28 mouse cellular contexts compared by ENCODE assay signal in the genomic region with DNA sequence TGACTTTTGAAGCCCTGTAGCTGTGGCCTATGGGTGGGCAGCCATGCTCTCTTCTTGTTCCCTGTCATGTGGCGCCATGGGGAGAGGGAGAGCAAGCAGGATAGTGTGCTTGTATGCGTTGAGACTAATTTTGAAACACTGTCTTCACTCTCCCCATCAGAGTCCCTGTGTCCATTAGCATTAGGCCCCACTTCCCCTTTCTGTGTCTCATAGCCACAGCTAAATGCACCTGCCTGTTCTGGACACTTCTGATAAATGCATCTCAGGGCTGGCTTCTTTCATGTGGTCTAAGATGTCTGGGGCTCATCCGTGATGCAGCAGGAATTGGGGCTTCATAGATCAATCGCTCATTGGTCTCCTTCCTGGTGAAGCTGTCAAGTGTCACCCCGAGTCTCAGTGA.
DNase-seq lines count a peak whose midpoint lies in the region; ATAC-seq and TF ChIP-seq lines count a peak whose summit lies in the region.
"Had no signal": no experiment of that assay in that cellular context is flagged by ENCODE, and none has a peak within 500 bp of the region (broad histone marks: within the 10 kb centered on the region; RNA-seq: fewer than 3 reads in every experiment).

No protein-coding gene starts in this region.

- no peak for ATAC-seq in hindbrain, embryonic 16.5 days
- ATAC-seq in midbrain, embryonic 14.5 days (ENCODE audit: low FRiP score, low TSS enrichment), result no peak
- ATAC-seq in midbrain, postnatal 0 days (ENCODE audit: low FRiP score), result no peak
- ATAC-seq in common myeloid progenitor, adult 5-6 weeks (replicated peaks; ENCODE audit: low read depth, poor library complexity, severe bottlenecking), result peak; percentile 85
- ATAC-seq in megakaryocyte progenitor cell, adult 5-6 weeks (replicated peaks; ENCODE audit: poor library complexity), result peak; percentile 70
- ATAC-seq: inflammation-experienced regulatory T-cells, adult 6 months; lung, postnatal 0 days had no signal

- DNase-seq in hindbrain, embryonic 10.5 days (ENCODE audit: low spot score), result no peak
- DNase-seq in midbrain, embryonic 14.5 days, result peak; percentile 11
- DNase-seq in midbrain, postnatal 0 days (ENCODE audit: low spot score), result no peak
- DNase-seq in urinary bladder, postnatal 4 days (ENCODE audit: low spot score in 2 of 2), result no peak
- no peak for DNase-seq in kidney, adult 2 months
- DNase-seq: adrenal gland, adult 2 months; adrenal gland, postnatal 36 days; cerebellum, adult 2 months; cerebellum, postnatal 14 days; gastrocnemius, postnatal 25 days; heart, adult 18-20 months; heart, postnatal 36 days; kidney, adult 11 months; kidney, postnatal 36 days; liver, embryonic 13.5 days; lung, adult 18-20 months; lung, postnatal 4 days; spleen, adult 18-20 months; thymus, adult 2 months had no signal

- peak overlapping the region; percentile 87 for H3K27ac ChIP-seq in hindbrain, embryonic 10.5 days
- no peak overlapping the region for H3K27ac ChIP-seq in hindbrain, embryonic 16.5 days (ENCODE audit: low read depth, low read length)
- H3K27ac ChIP-seq in midbrain, embryonic 14.5 days (replicated peaks; ENCODE audit: low read depth, low read length), result no peak overlapping the region
- H3K27ac ChIP-seq in midbrain, postnatal 0 days (ENCODE audit: low read depth, low read length), result no peak overlapping the region
- no peak overlapping the region for H3K27ac ChIP-seq in kidney, adult 2 months (ENCODE audit: insufficient read depth, low read depth, low read length)
- H3K27ac ChIP-seq: kidney, embryonic 15.5 days; limb, embryonic 10.5 days; limb, embryonic 15.5 days; liver, embryonic 13.5 days had no signal

- H3K4me2 ChIP-seq in hindbrain, embryonic 16.5 days (ENCODE audit: low read length), result no peak overlapping the region
- no peak overlapping the region for H3K4me2 ChIP-seq in midbrain, embryonic 14.5 days (ENCODE audit: low read length)
- no peak overlapping the region for H3K4me2 ChIP-seq in midbrain, postnatal 0 days (ENCODE audit: low read depth, low read length, poor library complexity, severe bottlenecking)
- H3K4me2 ChIP-seq: heart, embryonic 11.5 days; kidney, embryonic 15.5 days; limb, embryonic 15.5 days; liver, embryonic 13.5 days had no signal

- no peak overlapping the region for H3K9ac ChIP-seq in hindbrain, embryonic 16.5 days (ENCODE audit: low read depth, low read length)
- H3K9ac ChIP-seq in midbrain, embryonic 14.5 days (replicated peaks; ENCODE audit: low read length), result no peak overlapping the region
- H3K9ac ChIP-seq in midbrain, postnatal 0 days (replicated peaks; ENCODE audit: low read length, poor library complexity, severe bottlenecking), result no peak overlapping the region
- H3K9ac ChIP-seq: kidney, embryonic 15.5 days; limb, embryonic 15.5 days; liver, embryonic 13.5 days had no signal

- H3K4me3 ChIP-seq in hindbrain, embryonic 10.5 days, result no peak overlapping the region
- no peak overlapping the region for H3K4me3 ChIP-seq in hindbrain, embryonic 16.5 days (ENCODE audit: low read length)
- no peak overlapping the region for H3K4me3 ChIP-seq in midbrain, embryonic 14.5 days (replicated peaks; ENCODE audit: low read depth, low read length)
- H3K4me3 ChIP-seq in midbrain, postnatal 0 days (ENCODE audit: low read depth, low read length), result no peak overlapping the region
- no peak overlapping the region for H3K4me3 ChIP-seq in kidney, adult 2 months (ENCODE audit: insufficient read depth, low read depth, low read length)
- H3K4me3 ChIP-seq: kidney, embryonic 15.5 days; limb, embryonic 10.5 days; limb, embryonic 15.5 days; liver, embryonic 13.5 days had no signal

- TF ChIP-seq CTCF in midbrain, postnatal 0 days (IDR thresholded peaks at IDR 0.05), result no peak
- TF ChIP-seq CTCF in kidney, adult 2 months (conservative IDR thresholded peaks at IDR 0.05; ENCODE audit: insufficient read depth, insufficient read length, low read depth, low read length), result no peak

- H3K36me3 ChIP-seq in hindbrain, embryonic 10.5 days, result no peaks in the 10 kb centered on the region
- no peaks in the 10 kb centered on the region for H3K36me3 ChIP-seq in hindbrain, embryonic 16.5 days (ENCODE audit: control insufficient read depth, insufficient read depth, low read length)
- no peaks in the 10 kb centered on the region for H3K36me3 ChIP-seq in midbrain, embryonic 14.5 days (ENCODE audit: control insufficient read depth, insufficient read depth, low read length)
- no peaks in the 10 kb centered on the region for H3K36me3 ChIP-seq in midbrain, postnatal 0 days (ENCODE audit: insufficient read depth, low read length)
- no peaks in the 10 kb centered on the region for H3K36me3 ChIP-seq in kidney, adult 2 months (ENCODE audit: control insufficient read depth, insufficient read depth, low read length)
- H3K36me3 ChIP-seq: kidney, embryonic 15.5 days; limb, embryonic 10.5 days; limb, embryonic 15.5 days; liver, embryonic 13.5 days had no signal

- 84% methylated on average over 5 of the region's 5 CpGs for WGBS in hindbrain, embryonic 10.5 days
- 63% methylated on average over 5 of the region's 5 CpGs for WGBS in hindbrain, embryonic 16.5 days
- WGBS in midbrain, embryonic 14.5 days, result 67% methylated on average over 5 of the region's 5 CpGs
- WGBS in midbrain, postnatal 0 days, result 65% methylated on average over 5 of the region's 5 CpGs
- WGBS in kidney, adult 2 months, result 80% methylated on average over 5 of the region's 5 CpGs

- peaks cover 24% of the 10 kb centered on the region for H3K4me1 ChIP-seq in hindbrain, embryonic 10.5 days (replicated peaks)
- 0 out of 2 replicates have a peak, but pooled peaks cover 2% of the 10 kb centered on the region for H3K4me1 ChIP-seq in hindbrain, embryonic 16.5 days (ENCODE audit: control insufficient read depth, insufficient read depth, low read depth, low read length)
- peaks cover 18% of the 10 kb centered on the region for H3K4me1 ChIP-seq in midbrain, embryonic 14.5 days (ENCODE audit: control insufficient read depth, insufficient read depth, low read length)
- H3K4me1 ChIP-seq in midbrain, postnatal 0 days (ENCODE audit: insufficient read depth, low read length), result no peaks in the 10 kb centered on the region
- no peaks in the 10 kb centered on the region for H3K4me1 ChIP-seq in kidney, adult 2 months (ENCODE audit: control insufficient read depth, insufficient read depth, low read length)
- H3K4me1 ChIP-seq: kidney, embryonic 15.5 days; limb, embryonic 15.5 days; liver, embryonic 13.5 days had no signal

- H3K9me3 ChIP-seq in hindbrain, embryonic 10.5 days, result no peaks in the 10 kb centered on the region
- H3K9me3 ChIP-seq in hindbrain, embryonic 16.5 days (ENCODE audit: control insufficient read depth, low read length), result no peaks in the 10 kb centered on the region
- H3K9me3 ChIP-seq in midbrain, embryonic 14.5 days (ENCODE audit: control insufficient read depth, low read length), result no peaks in the 10 kb centered on the region
- H3K9me3 ChIP-seq in midbrain, postnatal 0 days (ENCODE audit: low read length), result no peaks in the 10 kb centered on the region
- H3K9me3 ChIP-seq: kidney, embryonic 15.5 days; limb, embryonic 10.5 days; limb, embryonic 15.5 days; liver, embryonic 13.5 days had no signal

- TF ChIP-seq POLR2A in kidney, adult 2 months (IDR thresholded peaks at IDR 0.05; ENCODE audit: low read depth, low read length), result no peak

- H3K27me3 ChIP-seq in hindbrain, embryonic 10.5 days (ENCODE audit: insufficient read depth, poor library complexity, severe bottlenecking), result no peaks in the 10 kb centered on the region
- H3K27me3 ChIP-seq in hindbrain, embryonic 16.5 days (replicated peaks; ENCODE audit: control insufficient read depth, insufficient read depth, low read length), result no peaks in the 10 kb centered on the region
- H3K27me3 ChIP-seq in midbrain, embryonic 14.5 days (ENCODE audit: control insufficient read depth, insufficient read depth, low read length), result no peaks in the 10 kb centered on the region
- no peaks in the 10 kb centered on the region for H3K27me3 ChIP-seq in midbrain, postnatal 0 days (ENCODE audit: insufficient read depth, low read length)
- no peaks in the 10 kb centered on the region for H3K27me3 ChIP-seq in kidney, adult 2 months (replicated peaks; ENCODE audit: control insufficient read depth, insufficient read depth, low read length)
- H3K27me3 ChIP-seq: kidney, embryonic 15.5 days; limb, embryonic 15.5 days; liver, embryonic 13.5 days had no signal

Comparison
In these comparisons a context has a peak if more than half of its experiments do, and no peak if none do; other contexts are left out.
1. ATAC-seq: peak in common myeloid progenitor, adult 5-6 weeks (single experiment) and megakaryocyte progenitor cell, adult 5-6 weeks (single experiment); none in hindbrain, embryonic 16.5 days (single experiment), midbrain, embryonic 14.5 days (single experiment) and midbrain, postnatal 0 days (single experiment).